Mouse (Mus musculus): ENCODE measurements around the gene Pcsk7. TPM values are rescaled to one million over a fixed set of nuclear protein-coding genes. Genes with fewer than 3 reads are reported as not detected.

The Pcsk7 gene
- total RNA-seq, 2 experiments from 2014 or later: 22.6 to 28.4 TPM

DNA sequence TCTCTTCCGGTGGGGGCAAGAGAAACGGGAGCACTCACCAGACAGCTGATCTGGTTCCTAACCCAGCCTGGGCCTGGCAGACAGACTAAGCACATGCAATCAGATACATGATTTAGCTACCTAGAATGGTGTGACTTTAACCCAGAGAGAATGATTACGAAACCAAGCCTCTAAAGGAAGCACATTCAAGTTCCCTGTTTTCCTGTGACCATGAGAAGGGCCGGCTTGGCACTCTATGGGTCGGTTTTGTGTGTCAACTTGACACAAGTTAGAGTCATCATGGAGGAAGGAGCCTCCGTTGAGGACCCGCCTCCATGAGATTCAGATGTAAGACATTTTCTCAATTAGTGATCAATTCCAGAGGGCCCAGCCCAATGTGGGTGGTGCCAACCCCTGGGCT lies 53.4 kb downstream of the Pcsk7 start:
- no peak for DNase-seq (ENCODE audit: low spot score in 2 of 2)

GRCm38 (mm10) chr9:45961855-45962254 lies 55.6 kb downstream of the Pcsk7 start:
- peak in 1 of 2 experiments; percentile 26 for DNase-seq (ENCODE audit: low spot score in 2 of 2)

DNA sequence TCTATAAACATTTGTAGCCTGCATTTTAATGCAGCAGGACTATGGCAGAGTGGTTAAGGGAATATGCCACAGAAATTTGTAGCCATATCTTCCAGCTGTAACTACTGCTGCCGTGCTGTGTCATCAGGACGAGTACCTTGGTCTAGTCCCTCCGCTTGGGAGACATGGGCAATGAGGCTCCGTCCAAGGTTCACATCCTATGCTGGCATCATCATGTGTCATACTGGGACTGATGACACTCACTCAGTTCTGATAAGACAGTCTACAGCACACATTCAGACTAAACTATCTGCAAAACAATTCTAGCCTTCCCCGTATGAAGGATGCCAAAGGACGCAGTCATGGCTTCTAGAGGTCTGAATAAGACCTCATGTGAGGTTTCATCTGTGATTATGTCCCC lies 57.3 kb downstream of the Pcsk7 start:
- DNase-seq (ENCODE audit: low spot score in 2 of 2): no peak

DNA sequence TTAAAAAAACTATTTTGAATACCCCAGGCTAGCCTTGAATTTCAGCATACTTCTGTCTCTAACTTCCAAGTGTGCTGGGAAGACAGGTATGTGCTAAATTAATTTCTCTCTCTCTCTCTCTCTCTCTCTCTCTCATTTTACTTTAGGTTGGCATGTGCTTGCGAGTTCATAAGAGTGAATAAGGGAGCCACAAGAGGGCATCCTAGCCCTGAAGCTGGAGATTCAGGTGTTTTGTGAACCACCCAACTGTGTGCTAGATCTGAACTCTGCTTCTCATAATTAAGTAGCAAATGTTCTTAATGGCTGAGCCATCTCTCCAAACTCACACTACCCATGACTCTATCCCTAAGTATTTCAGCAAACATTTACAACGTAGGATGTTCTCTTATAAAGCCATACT lies 70.6 kb downstream of the Pcsk7 start:
- DNase-seq (ENCODE audit: low spot score in 2 of 2): no peak

Small RNAs within 50 kb of the gene (microRNA-seq; reads per million reads assigned to microRNA genes)
- 0 to 0.45 reads per million in 2 experiments for gene Mir7087

Other genes with a start within 250 kb of the Pcsk7 start
- gene Cep164, start 77.8 kb upstream of the Pcsk7 start, total RNA-seq (2021): 10 to 100 TPM; 15.5 to 15.8 TPM
- gene Bace1, start 67.9 kb upstream of the Pcsk7 start, total RNA-seq (2021): 100 to 1,000 TPM in 1 of 2 experiments, 10 to 100 TPM in 1; 96.6 to 101 TPM
- 10 to 100 TPM; 67.0 to 67.2 TPM for gene Rnf214, start 414 bp downstream of the Pcsk7 start, total RNA-seq (2021)
- gene Tagln, start 29.6 kb downstream of the Pcsk7 start, total RNA-seq (2021): 10 to 100 TPM; 12.7 to 18.2 TPM
- gene Sidt2, start 48.8 kb downstream of the Pcsk7 start, total RNA-seq (2021): 100 to 1,000 TPM; 112 to 121 TPM
- gene Pafah1b2, start 106.2 kb downstream of the Pcsk7 start, total RNA-seq (2021): 100 to 1,000 TPM; 196 to 238 TPM
- 100 to 1,000 TPM; 104 to 118 TPM for gene Sik3, start 106.3 kb downstream of the Pcsk7 start, total RNA-seq (2021)